Mouse (Mus musculus) MEL (cell line): ENCODE results near the gene Prrc2b.

ENCODE experiments used
- CHD1 ChIP-seq: IDR thresholded peaks from 2 replicates; pipeline ENCODE4 v1.6.1; 2012; ENCODE audit warnings: low read depth, mild to moderate bottlenecking, inconsistent platforms, low read length, improper control_type of control experiment
- CTCF ChIP-seq, 3 experiments: IDR thresholded peaks in 2 of 3; conservative IDR thresholded peaks in 1 of 3; 2 replicates each; pipeline ENCODE4 v1.5.1; 2011 to 2012; ENCODE audit warnings: low read length in 3 of 3, low read depth in 2 of 3, mild to moderate bottlenecking in 2 of 3, improper control_type of control experiment in 1 of 3, inconsistent platforms in 1 of 3, mixed read lengths in 1 of 3, moderate library complexity in 1 of 3; ENCODE audit not compliant: control insufficient read depth in 1 of 3, insufficient read depth in 1 of 3, poor library complexity in 1 of 3, severe bottlenecking in 1 of 3
- EP300 ChIP-seq, 2 experiments: IDR thresholded peaks; 2 replicates each; pipeline ENCODE4 v1.6.1; 2011; ENCODE audit warnings: improper control_type of control experiment in 2 of 2, low read length in 2 of 2, low read depth in 1 of 2, mild to moderate bottlenecking in 1 of 2
- GATA1 ChIP-seq: IDR thresholded peaks from 2 replicates; pipeline ENCODE4 v1.6.1; 2011; ENCODE audit warnings: low read depth, low read length, improper control_type of control experiment
- HCFC1 ChIP-seq: IDR thresholded peaks from 2 replicates; pipeline ENCODE4 v1.6.1; 2012; ENCODE audit warnings: low read depth, mild to moderate bottlenecking, inconsistent platforms, low read length, improper control_type of control experiment, moderate library complexity
- MAFK ChIP-seq: IDR thresholded peaks from 2 replicates; pipeline ENCODE4 v1.6.1; 2011; ENCODE audit warnings: low read depth, mild to moderate bottlenecking, low read length, improper control_type of control experiment, borderline replicate concordance
- POLR2A ChIP-seq, 2 experiments: IDR thresholded peaks; 2 replicates each; pipeline ENCODE4 v1.6.1; 2011 to 2012; ENCODE audit warnings: low read length in 2 of 2, mild to moderate bottlenecking in 2 of 2, control low read depth in 1 of 2, improper control_type of control experiment in 1 of 2, low read depth in 1 of 2, moderate library complexity in 1 of 2; ENCODE audit not compliant: control insufficient read depth in 1 of 2, insufficient read depth in 1 of 2, poor library complexity in 1 of 2
- RAD21 ChIP-seq: IDR thresholded peaks from 2 replicates; pipeline ENCODE4 v1.6.1; 2011; ENCODE audit warnings: mild to moderate bottlenecking, low read depth, low read length, improper control_type of control experiment
- SIN3A ChIP-seq: IDR thresholded peaks from 2 replicates; pipeline ENCODE4 v1.6.1; 2012; ENCODE audit warnings: low read length, improper control_type of control experiment, inconsistent platforms
- SMC3 ChIP-seq: IDR thresholded peaks from 2 replicates; pipeline ENCODE4 v1.6.1; 2011; ENCODE audit warnings: low read depth, low read length, improper control_type of control experiment
- TBP ChIP-seq: IDR thresholded peaks from 2 replicates; pipeline ENCODE4 v1.8.0; 2011; ENCODE audit warnings: low read depth, low read length, improper control_type of control experiment
- ZC3H11A ChIP-seq: IDR thresholded peaks from 2 replicates; pipeline ENCODE4 v1.6.1; 2012; ENCODE audit warnings: low read depth, mild to moderate bottlenecking, inconsistent platforms, low read length, improper control_type of control experiment
- ZKSCAN1 ChIP-seq: IDR thresholded peaks from 2 replicates; pipeline ENCODE4 v1.6.1; 2012; ENCODE audit warnings: low read depth, mild to moderate bottlenecking, inconsistent platforms, low read length, improper control_type of control experiment, moderate library complexity
- ZNF384 ChIP-seq: IDR thresholded peaks from 2 replicates; pipeline ENCODE4 v1.6.1; 2012; ENCODE audit warnings: low read depth, mild to moderate bottlenecking, inconsistent platforms, low read length, improper control_type of control experiment

GRCm38 (mm10) chr2:32275823-32276222 lies 124.9 kb downstream of the Prrc2b start:
- no peak for TF ChIP-seq RAD21
- TF ChIP-seq GATA1, result no peak
- no peak for TF ChIP-seq POLR2A (IDR thresholded peaks at IDR 0.05; ENCODE audit: control insufficient read depth in 1 of 2, insufficient read depth in 1 of 2, low read depth in 1 of 2, low read length in 2 of 2, poor library complexity in 1 of 2)
- TF ChIP-seq CTCF (IDR thresholded peaks at IDR 0.05 in 2 of 3, conservative IDR thresholded peaks at IDR 0.05 in 1 of 3; ENCODE audit: control insufficient read depth in 1 of 3, insufficient read depth in 1 of 3, low read depth in 2 of 3, low read length in 3 of 3, poor library complexity in 1 of 3, severe bottlenecking in 1 of 3), result no peak
- no peak for TF ChIP-seq TBP
- TF ChIP-seq MAFK, result no peak
- no peak for TF ChIP-seq ZKSCAN1
- no peak for TF ChIP-seq SIN3A
- TF ChIP-seq CHD1, result no peak
- no peak for TF ChIP-seq SMC3
- TF ChIP-seq HCFC1, result no peak
- TF ChIP-seq EP300 (IDR thresholded peaks at IDR 0.05; ENCODE audit: low read depth in 1 of 2, low read length in 2 of 2), result no peak
- no peak for TF ChIP-seq ZC3H11A
- TF ChIP-seq ZNF384, result no peak
